Mouse (Mus musculus) cerebellum, adult 11 months (tissue): ENCODE measurements around the gene Dlgap1.

Experiments used
- DNase-seq: peaks from one replicate; pipeline ENCODE4 v3.0.0; 2022

Dlgap1 gene

DNA sequence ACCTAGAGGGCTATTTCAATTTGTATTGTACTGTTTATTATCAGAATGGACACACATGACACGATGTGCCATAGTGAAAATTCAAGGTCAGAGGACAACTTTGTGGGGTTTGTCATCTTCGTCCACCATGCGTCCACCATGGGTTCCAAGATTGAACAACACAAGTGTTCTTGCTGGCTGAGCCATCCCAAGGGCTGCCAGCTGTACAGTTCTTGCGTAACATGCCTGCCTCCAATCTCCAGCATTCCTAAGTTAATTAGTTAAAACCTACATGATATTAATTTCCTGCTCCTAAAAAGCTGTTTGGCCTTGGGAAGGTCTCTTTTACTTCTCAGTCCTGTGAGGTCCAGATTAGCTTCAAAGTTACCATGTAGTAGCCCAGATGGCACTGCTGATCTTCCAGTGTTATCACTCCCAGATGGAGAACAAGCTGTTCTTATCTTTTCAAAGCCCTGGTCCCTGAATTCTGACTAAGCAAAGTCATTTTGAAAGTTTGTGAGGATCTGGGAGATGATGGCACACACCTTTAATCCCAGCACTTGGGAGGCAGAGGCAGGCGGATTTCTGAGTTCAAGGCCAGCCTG, 775.8 kb downstream of the Dlgap1 start:
- DNase-seq, result no peak

GRCm38 (mm10) chr17:70745385-70745784, 776.5 kb downstream of the Dlgap1 start:
- no peak for DNase-seq

GRCm38 (mm10) chr17:70746379-70747079, 777.7 kb downstream of the Dlgap1 start:
- DNase-seq, result no peak

- DNase-seq, result no peak
These were observed 779.0 kb downstream of the Dlgap1 start for GRCm38 (mm10) chr17:70747731-70748475.

GRCm38 (mm10) chr17:70748476-70748830, 779.6 kb downstream of the Dlgap1 start:
- DNase-seq, result no peak

DNA sequence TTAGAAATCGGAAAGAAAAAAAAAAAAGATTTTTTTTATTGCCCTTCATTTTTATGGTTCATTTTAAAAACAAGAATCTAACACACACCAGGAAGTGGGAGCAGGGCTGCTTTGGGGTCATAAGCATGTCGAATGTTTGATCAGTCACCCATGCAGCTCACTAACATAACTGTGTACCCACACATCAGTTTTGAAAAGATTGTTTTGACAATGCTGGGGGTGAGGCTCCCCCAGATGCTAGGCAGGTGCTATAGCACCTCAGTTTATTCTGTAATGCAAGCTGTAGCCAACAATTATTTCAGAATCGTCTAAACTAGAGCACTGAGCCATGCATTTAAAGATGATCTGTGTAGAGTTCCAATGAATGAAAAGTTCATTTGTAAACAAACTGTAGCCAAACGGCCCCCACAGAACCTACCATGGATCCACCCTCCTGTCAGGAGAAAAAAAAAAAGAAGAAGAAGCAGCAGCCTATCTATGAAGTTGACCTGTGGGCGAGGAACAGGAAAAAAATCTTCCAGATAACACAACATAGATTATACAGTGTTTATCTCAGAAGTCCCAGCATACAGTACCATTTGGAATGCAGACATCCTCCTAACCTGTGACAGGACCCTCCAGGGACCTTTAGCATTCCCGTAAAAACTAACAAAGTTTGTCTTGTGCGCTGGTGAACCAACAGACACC, 780.2 kb downstream of the Dlgap1 start:
- DNase-seq, result no peak

- no peak for DNase-seq
These were observed 781.6 kb downstream of the Dlgap1 start for GRCm38 (mm10) chr17:70750236-70751160.

DNA sequence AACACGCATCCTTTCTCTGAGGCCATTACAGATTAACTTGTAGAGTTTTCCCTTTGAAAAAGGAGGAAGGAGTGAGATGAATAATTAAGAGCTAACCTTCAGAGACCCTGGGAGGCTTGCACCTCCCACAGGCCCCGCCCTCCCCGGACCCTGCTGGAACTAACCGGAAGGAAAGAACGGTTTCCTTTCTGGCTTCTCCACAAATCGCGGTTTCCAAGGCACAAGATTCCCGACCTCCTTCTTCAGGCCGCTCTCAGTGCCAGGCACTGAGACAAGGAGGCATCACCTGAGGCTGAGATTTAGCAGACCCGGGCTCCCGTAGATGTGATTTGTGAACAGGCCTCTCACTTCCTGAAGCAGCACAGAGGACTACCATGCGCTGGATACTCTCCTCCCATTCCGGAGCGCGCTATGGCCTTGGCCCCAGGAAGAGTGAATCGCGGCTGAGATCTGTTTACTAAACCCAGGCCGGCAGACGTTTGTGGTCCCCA, 782.3 kb downstream of the Dlgap1 start:
- no peak for DNase-seq

GRCm38 (mm10) chr17:70751676-70752075, 782.8 kb downstream of the Dlgap1 start:
- DNase-seq, result no peak

GRCm38 (mm10) chr17:70753444-70754032, 784.7 kb downstream of the Dlgap1 start:
- DNase-seq, result no peak

DNA sequence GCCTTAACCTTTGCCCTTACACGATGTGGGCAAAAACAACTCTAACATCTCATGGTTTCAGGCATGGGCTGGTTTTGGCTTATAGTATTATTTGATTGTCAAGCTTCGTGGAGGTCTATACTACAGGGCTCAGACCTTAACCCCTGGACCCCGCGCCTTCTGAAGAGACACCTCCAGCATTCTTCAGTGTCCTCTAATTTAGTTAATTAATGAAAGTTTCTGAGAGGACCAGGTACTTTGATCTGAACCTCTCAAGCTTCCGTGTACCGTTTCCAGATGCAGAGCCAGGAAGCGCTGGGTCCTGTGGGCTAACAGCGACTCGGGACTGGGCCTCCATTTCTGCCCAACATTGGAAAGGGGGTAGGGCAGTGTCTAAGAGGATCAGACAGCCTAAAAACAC, 785.2 kb downstream of the Dlgap1 start:
- DNase-seq, result no peak

- no peak for DNase-seq
These were observed 785.8 kb downstream of the Dlgap1 start for GRCm38 (mm10) chr17:70754638-70755037.

- peak; percentile 56 for DNase-seq
These were observed 786.3 kb downstream of the Dlgap1 start for GRCm38 (mm10) chr17:70755039-70755668.

DNA sequence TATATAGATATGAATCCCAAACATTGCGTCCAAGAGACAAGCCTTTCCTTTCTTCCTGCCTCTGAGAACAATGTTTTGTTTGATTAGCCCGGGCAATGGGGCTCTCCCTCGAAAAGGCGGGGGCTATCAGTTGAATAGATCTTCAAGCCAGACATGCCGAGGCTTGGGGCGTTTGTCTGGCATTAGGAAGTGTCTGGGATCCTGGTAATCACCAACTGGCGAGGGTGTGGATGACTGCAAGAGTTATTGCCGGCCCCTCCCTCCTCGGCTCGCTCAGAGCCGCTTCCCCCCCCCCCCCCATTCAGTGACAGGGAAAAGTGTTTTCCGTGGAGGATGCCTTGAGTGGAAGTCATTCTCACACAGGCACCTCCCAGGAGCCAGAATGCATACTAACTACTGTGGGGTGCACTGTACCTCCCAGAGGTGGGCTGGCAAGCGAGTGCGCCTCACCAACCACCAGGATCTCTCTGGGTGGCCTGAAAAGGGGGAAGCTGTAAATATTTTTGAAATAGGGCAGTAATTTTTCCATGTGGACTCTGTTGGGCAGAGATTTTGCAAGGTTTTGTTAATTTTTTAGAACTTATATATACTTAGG, 786.9 kb downstream of the Dlgap1 start:
- no peak for DNase-seq

- no peak for DNase-seq
These were observed 793.1 kb downstream of the Dlgap1 start for GRCm38 (mm10) chr17:70762001-70762400.

- no peak for DNase-seq
These were observed 793.8 kb downstream of the Dlgap1 start for GRCm38 (mm10) chr17:70762634-70763033.

DNA sequence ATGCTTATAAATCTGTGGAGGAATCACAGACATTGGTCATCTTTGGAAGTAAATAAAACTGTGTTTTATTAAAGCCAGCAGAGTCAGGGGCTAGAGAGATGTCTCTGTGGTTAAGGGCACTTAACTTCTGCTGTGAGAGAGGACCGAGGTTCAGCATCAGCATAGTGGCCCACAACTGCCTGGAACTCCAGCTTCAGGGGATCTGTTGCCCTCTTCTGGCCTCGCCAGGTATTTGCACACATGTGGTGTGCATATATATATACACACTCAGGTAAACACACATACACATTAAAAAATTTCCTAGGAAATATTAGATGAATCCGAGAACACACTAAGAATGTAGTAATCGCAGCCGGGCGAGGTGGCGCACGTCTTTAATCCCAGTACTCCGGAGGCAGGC, 796.5 kb downstream of the Dlgap1 start:
- DNase-seq, result no peak

- DNase-seq, result no peak
These were observed 797.1 kb downstream of the Dlgap1 start for GRCm38 (mm10) chr17:70765976-70766375.

GRCm38 (mm10) chr17:70772120-70772899, 803.4 kb downstream of the Dlgap1 start:
- DNase-seq, result no peak

- no peak for DNase-seq
These were observed 810.9 kb downstream of the Dlgap1 start for GRCm38 (mm10) chr17:70779770-70780169.
